Mouse (Mus musculus) spleen, postnatal 4 days (tissue): ENCODE data around the gene Rps6kc1.

Source experiments
- DNase-seq, 2 experiments: peaks; one replicate each; pipeline ENCODE4 v3.0.0; 2022; ENCODE audit warnings: low spot score in 2 of 2

Gene Rps6kc1

GRCm38 (mm10) chr1:190669099-190669498, 242.5 kb downstream of the Rps6kc1 start:
- no peak for DNase-seq

- DNase-seq, result no peak
Measured at GRCm38 (mm10) chr1:190667821-190668220, 243.7 kb downstream of the Rps6kc1 start.

- no peak for DNase-seq
Measured at GRCm38 (mm10) chr1:190667326-190667725, 244.2 kb downstream of the Rps6kc1 start.

GRCm38 (mm10) chr1:190665490-190665875, 246.1 kb downstream of the Rps6kc1 start:
- no peak for DNase-seq

GRCm38 (mm10) chr1:190664767-190665489, 246.6 kb downstream of the Rps6kc1 start:
- DNase-seq, result no peak

GRCm38 (mm10) chr1:190663996-190664395, 247.6 kb downstream of the Rps6kc1 start:
- DNase-seq, result no peak

GRCm38 (mm10) chr1:190662736-190663135, 248.8 kb downstream of the Rps6kc1 start:
- peak in 1 of 2 experiments; percentile 50 for DNase-seq

GRCm38 (mm10) chr1:190661764-190662163, 249.8 kb downstream of the Rps6kc1 start:
- DNase-seq, result peak in 1 of 2 experiments; percentile 52

- DNase-seq, result peak in 1 of 2 experiments; percentile 55
Measured at GRCm38 (mm10) chr1:190661249-190661648, 250.3 kb downstream of the Rps6kc1 start.

- DNase-seq, result peak in 1 of 2 experiments; percentile 47
Measured at GRCm38 (mm10) chr1:190659722-190660502, 251.7 kb downstream of the Rps6kc1 start.

GRCm38 (mm10) chr1:190658266-190658665, 253.3 kb downstream of the Rps6kc1 start:
- DNase-seq, result peak in 1 of 2 experiments; percentile 51

- peak in 1 of 2 experiments; percentile 50 for DNase-seq
Measured at GRCm38 (mm10) chr1:190656089-190656488, 255.5 kb downstream of the Rps6kc1 start.

GRCm38 (mm10) chr1:190655651-190656050, 255.9 kb downstream of the Rps6kc1 start:
- DNase-seq, result no peak

GRCm38 (mm10) chr1:190655081-190655480, 256.5 kb downstream of the Rps6kc1 start:
- DNase-seq, result peak in 1 of 2 experiments; percentile 52

GRCm38 (mm10) chr1:190654694-190655001, 256.9 kb downstream of the Rps6kc1 start:
- peak in 1 of 2 experiments; percentile 54 for DNase-seq

GRCm38 (mm10) chr1:190653989-190654693, 257.4 kb downstream of the Rps6kc1 start:
- peak in 1 of 2 experiments; percentile 44 for DNase-seq

- DNase-seq, result peak in 1 of 2 experiments; percentile 53
Measured at GRCm38 (mm10) chr1:190653081-190653480, 258.5 kb downstream of the Rps6kc1 start.
